Mouse (Mus musculus) midbrain, embryonic 15.5 days (tissue): Measurements from ENCODE around the gene Copb1. TPM values are rescaled to one million over a fixed set of nuclear protein-coding genes. Genes with fewer than 3 reads are reported as not detected.

Experiments
- ATAC-seq: fragments of 200-750 bp; cut with Nextera tagmentation; replicated peaks from 2 replicates; pipeline ENCODE4 v1.8.0; 2017; ENCODE audit warnings: moderate TSS enrichment
- H3K27ac ChIP-seq: fragments of 300-500 bp; sonication (generic); 2 replicates; pipeline ENCODE4 v1.5.1; 2015; ENCODE audit warnings: mild to moderate bottlenecking, inconsistent platforms
- H3K27me3 ChIP-seq: fragments of 300-500 bp; sonication (generic); replicated peaks from 2 replicates; pipeline ENCODE4 v1.6.1; 2015; ENCODE audit warnings: inconsistent platforms
- H3K36me3 ChIP-seq: fragments of 300-500 bp; sonication (generic); replicated peaks from 2 replicates; pipeline ENCODE4 v1.6.1; 2015; ENCODE audit warnings: inconsistent platforms
- H3K4me1 ChIP-seq: fragments of 300-500 bp; sonication (generic); 2 replicates; pipeline ENCODE4 v1.6.1; 2015; ENCODE audit warnings: inconsistent platforms
- H3K4me2 ChIP-seq: fragments of 300-500 bp; sonication (generic); 2 replicates; pipeline ENCODE4 v1.6.1; 2015; ENCODE audit warnings: inconsistent platforms, mild to moderate bottlenecking, moderate library complexity
- H3K4me3 ChIP-seq: fragments of 300-500 bp; sonication (generic); 2 replicates; pipeline ENCODE4 v1.5.1; 2015; ENCODE audit warnings: mild to moderate bottlenecking, inconsistent platforms
- H3K9ac ChIP-seq: fragments of 300-500 bp; sonication (generic); 2 replicates; pipeline ENCODE4 v1.6.1; 2015; ENCODE audit warnings: mild to moderate bottlenecking, inconsistent platforms
- H3K9me3 ChIP-seq: fragments of 300-500 bp; sonication (generic); 2 replicates; pipeline ENCODE4 v1.6.1; 2016; ENCODE audit warnings: inconsistent platforms
- WGBS: fragments of 180-500 bp; shearing (Covaris S2); methylation state at CpG from one replicate; pipeline ENCODE4 v1.1.7; 2015; ENCODE audit warnings: mixed read lengths; 5-methylcytosine and 5-hydroxymethylcytosine counted together
- polyA plus RNA-seq: library from polyadenylated mRNA; unstranded; fragments of >200 nt; fragmentation: Nextera tagmentation; extraction: Ambion mirVana; gene quantifications from 2 replicates; pipeline ENCODE4 v1.2.1, GENCODE M21; 2015

Gene Copb1
- polyA plus RNA-seq: 80.1 and 86.1 TPM in 2 replicates

- Histone ChIP-seq H3K4me2 (peak within 1 kb of the TSS; percentile 55), H3K4me1 (peaks cover 10% of the 10 kb centered on the region), H3K27me3 (no peaks in the 10 kb centered on the region), H3K4me3 (peak within 1 kb of the TSS; percentile 99), H3K9me3 (no peaks in the 10 kb centered on the region), H3K9ac (peak within 1 kb of the TSS; percentile 98), H3K27ac (peak within 1 kb of the TSS; percentile 72), H3K36me3 (peaks cover 21% of the 10 kb centered on the region)
- WGBS: 1% methylated on average over 75 of the region's 75 CpGs
- ATAC-seq: peak; percentile 99
Measured at GRCm38 (mm10) chr7:114253885-114254833, at the start of gene Copb1. Gene Copb1, minus strand, starts transcription at chr7:114254711.

- Histone ChIP-seq H3K9ac (no peak overlapping the region), H3K4me2 (no peak overlapping the region), H3K4me1 (no peaks in the 10 kb centered on the region), H3K27ac (no peak overlapping the region), H3K9me3 (no peaks in the 10 kb centered on the region), H3K27me3 (no peaks in the 10 kb centered on the region), H3K36me3 (no peaks in the 10 kb centered on the region), H3K4me3 (no peak overlapping the region)
- 81% methylated on average over 4 of the region's 4 CpGs for WGBS
- ATAC-seq: no peak
Measured at GRCm38 (mm10) chr7:114301293-114301782, 46.8 kb upstream of the Copb1 start.

- no peaks in the 10 kb centered on the region for H3K36me3 ChIP-seq
- H3K27me3 ChIP-seq: no peaks in the 10 kb centered on the region
- no peaks in the 10 kb centered on the region for H3K4me1 ChIP-seq
- no peak overlapping the region for H3K27ac ChIP-seq
- no peak overlapping the region for H3K4me2 ChIP-seq
- no peak for ATAC-seq
- WGBS: 81% methylated on average over 2 of the region's 2 CpGs
- H3K9me3 ChIP-seq: no peaks in the 10 kb centered on the region
- H3K9ac ChIP-seq: no peak overlapping the region
- no peak overlapping the region for H3K4me3 ChIP-seq
Measured at GRCm38 (mm10) chr7:114300782-114301181, 46.3 kb upstream of the Copb1 start.

GRCm38 (mm10) chr7:114299247-114299646 is 44.7 kb upstream of the Copb1 start:
- Histone ChIP-seq H3K9ac (no peak overlapping the region), H3K27ac (no peak overlapping the region), H3K4me2 (no peak overlapping the region), H3K4me3 (no peak overlapping the region), H3K4me1 (no peaks in the 10 kb centered on the region), H3K27me3 (no peaks in the 10 kb centered on the region), H3K36me3 (no peaks in the 10 kb centered on the region), H3K9me3 (no peaks in the 10 kb centered on the region)
- 68% methylated on average over 4 of the region's 4 CpGs for WGBS
- no peak for ATAC-seq

GRCm38 (mm10) chr7:114294698-114295097 is 40.2 kb upstream of the Copb1 start:
- H3K36me3 ChIP-seq: no peaks in the 10 kb centered on the region
- H3K4me3 ChIP-seq: no peak overlapping the region
- H3K27ac ChIP-seq: no peak overlapping the region
- H3K27me3 ChIP-seq: 0 out of 2 replicates have a peak, but pooled peaks cover 4% of the 10 kb centered on the region
- no peak overlapping the region for H3K4me2 ChIP-seq
- no peak overlapping the region for H3K9ac ChIP-seq
- no peak for ATAC-seq
- no peaks in the 10 kb centered on the region for H3K9me3 ChIP-seq
- no peaks in the 10 kb centered on the region for H3K4me1 ChIP-seq
- WGBS: 87% methylated on average over 5 of the region's 5 CpGs

DNA sequence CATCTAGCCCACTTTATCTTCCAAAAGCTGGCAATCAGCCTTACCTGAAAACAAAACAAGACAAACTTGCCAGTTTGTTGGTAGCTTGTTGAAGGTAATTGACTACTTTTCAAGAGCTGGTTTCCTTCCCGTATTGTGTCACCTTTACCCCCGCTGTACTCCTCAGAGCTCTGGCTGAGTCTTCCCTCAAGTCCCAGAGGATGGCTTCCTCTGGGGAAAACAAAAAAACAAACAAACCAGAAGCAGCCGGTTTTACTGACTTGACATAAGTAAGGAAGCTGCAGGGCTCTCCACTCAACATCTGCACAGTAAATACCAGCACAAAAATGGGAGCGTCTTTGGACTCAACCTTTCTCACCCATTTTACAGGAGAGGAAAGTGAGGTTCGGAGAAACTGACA is 39.4 kb upstream of the Copb1 start:
- Histone ChIP-seq H3K27ac (no peak overlapping the region), H3K27me3 (0 out of 2 replicates have a peak, but pooled peaks cover 4% of the 10 kb centered on the region), H3K4me2 (no peak overlapping the region), H3K9ac (no peak overlapping the region), H3K9me3 (no peaks in the 10 kb centered on the region), H3K4me3 (no peak overlapping the region), H3K4me1 (no peaks in the 10 kb centered on the region), H3K36me3 (no peaks in the 10 kb centered on the region)
- ATAC-seq: no peak
- WGBS: 87% methylated on average over 5 of the region's 5 CpGs

DNA sequence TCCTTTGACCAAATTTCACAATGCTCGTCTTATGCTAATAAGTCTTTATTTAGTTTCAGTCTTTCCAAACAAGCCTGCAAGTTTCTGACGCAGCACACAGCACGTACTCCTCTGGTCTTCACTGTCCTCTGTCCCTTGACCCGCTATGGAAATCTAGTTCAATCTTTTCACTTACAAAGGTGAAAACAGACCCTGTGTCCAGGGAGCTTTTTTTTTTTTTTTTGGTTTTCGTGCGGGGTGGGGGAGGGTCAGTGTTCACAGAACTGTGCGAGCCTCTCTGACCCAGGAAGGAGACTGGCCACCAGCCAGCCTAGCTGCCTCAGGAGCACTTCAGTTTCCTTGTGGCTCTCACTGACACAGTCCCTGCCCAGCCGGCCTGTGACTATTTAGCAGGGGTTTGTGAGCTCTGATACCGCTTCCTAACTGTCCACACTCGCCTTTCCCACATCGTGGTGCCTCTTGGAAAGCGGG is 38.0 kb upstream of the Copb1 start:
- H3K9me3 ChIP-seq: no peaks in the 10 kb centered on the region
- H3K9ac ChIP-seq: no peak overlapping the region
- H3K36me3 ChIP-seq: no peaks in the 10 kb centered on the region
- H3K4me3 ChIP-seq: no peak overlapping the region
- H3K4me1 ChIP-seq: no peaks in the 10 kb centered on the region
- H3K4me2 ChIP-seq: peak overlapping the region; percentile 33; the same call in 1 of the 2 replicates
- ATAC-seq: no peak
- H3K27ac ChIP-seq: no peak overlapping the region
- 6% methylated on average over 12 of the region's 12 CpGs for WGBS
- H3K27me3 ChIP-seq: 0 out of 2 replicates have a peak, but pooled peaks cover 4% of the 10 kb centered on the region

GRCm38 (mm10) chr7:114291461-114292335 is 37.2 kb upstream of the Copb1 start:
- H3K4me3 ChIP-seq: no peak overlapping the region
- H3K9me3 ChIP-seq: no peaks in the 10 kb centered on the region
- 26% methylated on average over 15 of the region's 15 CpGs for WGBS
- no peaks in the 10 kb centered on the region for H3K4me1 ChIP-seq
- no peaks in the 10 kb centered on the region for H3K36me3 ChIP-seq
- 0 out of 2 replicates have a peak, but pooled peaks cover 4% of the 10 kb centered on the region for H3K27me3 ChIP-seq
- H3K9ac ChIP-seq: no peak overlapping the region
- no peak overlapping the region for H3K4me2 ChIP-seq
- no peak overlapping the region for H3K27ac ChIP-seq
- no peak for ATAC-seq

DNA sequence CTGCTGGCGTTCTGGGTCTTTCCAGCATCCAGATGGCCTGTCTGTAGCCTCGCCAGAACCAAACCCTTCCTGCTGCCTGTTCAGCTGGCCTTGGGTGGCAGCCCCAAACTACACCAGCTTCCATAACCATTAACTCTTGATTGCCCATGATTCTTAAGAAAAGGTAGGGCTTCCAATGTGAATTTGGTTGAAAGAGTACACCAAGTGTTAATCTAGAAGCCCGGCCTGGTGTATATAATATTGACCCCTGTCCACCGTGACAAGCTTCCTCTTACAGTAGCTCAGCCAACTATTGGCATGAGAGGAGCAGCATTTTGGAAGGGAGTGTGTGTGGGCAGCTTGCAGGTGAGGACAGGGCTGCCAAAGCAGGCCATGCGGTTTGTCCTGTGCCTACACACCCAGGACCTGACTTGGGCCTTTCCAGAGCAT is 35.6 kb upstream of the Copb1 start:
- H3K4me3 ChIP-seq: no peak overlapping the region
- H3K27ac ChIP-seq: no peak overlapping the region
- no peak for ATAC-seq
- H3K4me2 ChIP-seq: no peak overlapping the region
- H3K36me3 ChIP-seq: no peaks in the 10 kb centered on the region
- H3K9ac ChIP-seq: no peak overlapping the region
- 0 out of 2 replicates have a peak, but pooled peaks cover 4% of the 10 kb centered on the region for H3K27me3 ChIP-seq
- WGBS: 67% methylated on average over 5 of the region's 5 CpGs
- no peaks in the 10 kb centered on the region for H3K9me3 ChIP-seq
- no peaks in the 10 kb centered on the region for H3K4me1 ChIP-seq

- no peaks in the 10 kb centered on the region for H3K9me3 ChIP-seq
- 93% methylated on average over 14 of the region's 14 CpGs for whole genome bisulfite sequencing
- no peak for ATAC-seq
- H3K4me1 ChIP-seq: no peaks in the 10 kb centered on the region
- no peaks in the 10 kb centered on the region for H3K27me3 ChIP-seq
- H3K27ac ChIP-seq: no peak overlapping the region
- H3K4me2 ChIP-seq: no peak overlapping the region
- H3K9ac ChIP-seq: no peak overlapping the region
- no peaks in the 10 kb centered on the region for H3K36me3 ChIP-seq
- no peak overlapping the region for H3K4me3 ChIP-seq
Measured at GRCm38 (mm10) chr7:114284296-114284910, 29.9 kb upstream of the Copb1 start.

DNA sequence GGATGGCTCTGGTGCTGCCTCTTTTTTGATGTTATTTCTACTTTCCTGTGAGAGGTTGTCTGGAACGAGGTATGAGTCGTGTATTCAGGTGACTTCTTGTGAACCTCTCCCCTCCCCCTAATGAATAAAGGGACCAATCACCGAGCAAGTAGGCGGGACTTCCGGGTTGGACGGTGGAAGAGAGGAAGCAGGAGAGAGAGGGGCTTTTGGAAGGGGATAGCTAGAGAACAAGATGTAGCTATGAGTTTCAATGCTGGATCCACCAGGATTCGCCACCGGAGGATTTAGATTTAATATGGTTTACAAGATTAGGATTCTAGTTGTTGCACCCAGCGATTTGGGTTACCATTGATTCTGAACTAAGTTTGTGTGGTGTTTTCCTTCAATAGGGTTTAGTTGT is 28.5 kb upstream of the Copb1 start:
- Histone ChIP-seq H3K4me1 (no peaks in the 10 kb centered on the region), H3K36me3 (no peaks in the 10 kb centered on the region), H3K9me3 (no peaks in the 10 kb centered on the region), H3K4me2 (no peak overlapping the region), H3K4me3 (no peak overlapping the region), H3K9ac (no peak overlapping the region), H3K27ac (no peak overlapping the region), H3K27me3 (no peaks in the 10 kb centered on the region)
- no peak for ATAC-seq
- 79% methylated on average over 9 of the region's 9 CpGs for WGBS
